Comparison of ENCODE assay signal across 10 mouse cellular contexts in genomic region chr6:134854782-134855181, GRCm38 (mm10).
"Had no signal": no experiment of that assay in that cellular context is flagged by ENCODE, and none has a peak within 500 bp of the region (broad histone marks: within the 10 kb centered on the region; RNA-seq: fewer than 3 reads in every experiment).

No protein-coding gene starts in this region.

- H3K9me3 ChIP-seq: limb, embryonic 13.5 days had no signal

- H3K27me3 ChIP-seq: limb, embryonic 13.5 days had no signal

- DNase-seq: kidney, adult 18-20 months; kidney, postnatal 10 days; kidney, postnatal 4 days; left cerebral cortex, postnatal 4 days; lung, adult 18-20 months; right cerebral cortex, postnatal 14 days; thymus, postnatal 4 days had no signal

- H3K4me1 ChIP-seq: limb, embryonic 13.5 days had no signal

- H3K27ac ChIP-seq: layer of hippocampus, adult 2 months; limb, embryonic 13.5 days; liver, embryonic 14.5 days had no signal

- H3K4me3 ChIP-seq: layer of hippocampus, adult 2 months; limb, embryonic 13.5 days had no signal

- H3K4me2 ChIP-seq: limb, embryonic 13.5 days had no signal

- H3K9ac ChIP-seq: limb, embryonic 13.5 days; liver, embryonic 14.5 days had no signal
